Mouse (Mus musculus) heart, adult 2 months (tissue): ENCODE data around the gene Gas1.

Source experiments
- CTCF ChIP-seq: fragments of 200-600 bp; IDR thresholded peaks from 2 replicates; pipeline ENCODE4 v1.8.1; 2022; ENCODE audit warnings: antibody characterized with exemption, mild to moderate bottlenecking, moderate library complexity
- EP300 ChIP-seq: fragments of 200-500 bp; IDR thresholded peaks from 2 replicates; pipeline ENCODE4 v1.6.1; 2011; ENCODE audit warnings: low read depth, low read length, control low read depth; ENCODE audit not compliant: insufficient read depth
- POLR2A ChIP-seq: fragments of 200-500 bp; IDR thresholded peaks from 2 replicates; pipeline ENCODE4 v1.6.1; 2011; ENCODE audit warnings: mild to moderate bottlenecking, low read depth, low read length, control low read depth; ENCODE audit not compliant: insufficient read depth

DNA sequence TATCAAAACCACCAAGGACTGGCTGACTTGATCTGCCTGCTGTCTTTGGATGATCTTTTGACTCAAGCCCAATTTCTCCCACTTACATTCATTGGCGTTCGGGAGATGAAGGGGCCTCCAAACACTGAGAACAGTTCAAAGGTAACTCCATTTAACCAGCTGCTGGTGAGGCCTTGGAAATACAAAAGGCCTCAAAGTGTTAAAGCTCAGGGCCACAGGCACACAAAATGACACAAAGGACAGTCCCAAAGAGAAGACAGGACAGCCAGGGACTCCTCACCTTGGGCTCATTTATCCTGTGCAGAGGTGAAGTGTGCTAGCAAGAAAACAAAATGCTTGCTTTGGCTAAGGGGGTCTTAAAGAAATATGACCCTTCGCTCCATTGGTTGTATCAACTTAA, 30.9 kb downstream of the Gas1 start:
- TF ChIP-seq CTCF = no peak
- TF ChIP-seq EP300 = no peak
- no peak for TF ChIP-seq POLR2A
